In genomic region chr2:32608141-32608777, GRCm38 (mm10) we compare ENCODE assay signal across 7 mouse cellular contexts. TPM values are rescaled to one million over a fixed set of nuclear protein-coding genes. Genes with fewer than 3 reads are reported as not detected.
DNase-seq lines count a peak whose midpoint lies in the region; TF ChIP-seq lines count a peak whose summit lies in the region.

No protein-coding gene starts in this region.

- DNase-seq in T-cell, adult 2 months (ENCODE audit: low spot score) = peak; percentile 27
- peak; percentile 79 for DNase-seq in embryo, embryonic 9.5 days (ENCODE audit: extremely low spot score)
- DNase-seq in heart, adult 8-10 months (ENCODE audit: low spot score) = peak; percentile 89
- peak; percentile 69 for DNase-seq in kidney, adult 2 months
- DNase-seq in lung, postnatal 10 days = peak; percentile 78
- DNase-seq in ovary, postnatal 14 days (ENCODE audit: low spot score) = peak; percentile 63

- H3K36me3 ChIP-seq in E14TG2a.4 (ENCODE audit: insufficient read depth, low read length) = peaks cover 9% of the 10 kb centered on the region
- no peaks in the 10 kb centered on the region for H3K36me3 ChIP-seq in kidney, adult 2 months (ENCODE audit: control insufficient read depth, insufficient read depth, low read length)

- H3K27ac ChIP-seq in kidney, adult 2 months (ENCODE audit: insufficient read depth, low read depth, low read length) = no peak overlapping the region

- 11% methylated on average over 25 of the region's 25 CpGs for WGBS in kidney, adult 2 months

- no peaks in the 10 kb centered on the region for H3K9me3 ChIP-seq in E14TG2a.4 (ENCODE audit: low read length)

- H3K27me3 ChIP-seq in E14TG2a.4 (ENCODE audit: insufficient read depth, low read length) = no peaks in the 10 kb centered on the region
- H3K27me3 ChIP-seq in kidney, adult 2 months (replicated peaks; ENCODE audit: control insufficient read depth, insufficient read depth, low read length) = no peaks in the 10 kb centered on the region

- no peak for TF ChIP-seq POLR2A in kidney, adult 2 months (IDR thresholded peaks at IDR 0.05; ENCODE audit: low read depth, low read length)

- H3K4me3 ChIP-seq in E14TG2a.4 (replicated peaks; ENCODE audit: low read length) = peak overlapping the region; percentile 97
- H3K4me3 ChIP-seq in kidney, adult 2 months (ENCODE audit: insufficient read depth, low read depth, low read length) = peak overlapping the region; percentile 65; the same call in 1 of the 2 replicates

- TF ChIP-seq CTCF in E14TG2a.4 (conservative IDR thresholded peaks at IDR 0.05; ENCODE audit: low read length) = no peak
- no peak for TF ChIP-seq CTCF in kidney, adult 2 months (conservative IDR thresholded peaks at IDR 0.05; ENCODE audit: insufficient read depth, insufficient read length, low read depth, low read length)

- peaks cover 71% of the 10 kb centered on the region for H3K4me1 ChIP-seq in E14TG2a.4 (replicated peaks; ENCODE audit: low read depth, low read length)
- peaks cover 2% of the 10 kb centered on the region; the same call in 1 of the 2 replicates for H3K4me1 ChIP-seq in kidney, adult 2 months (ENCODE audit: control insufficient read depth, insufficient read depth, low read length)

RNA-seq across cellular contexts. Expression of gene St6galnac6, which starts 8.8 kb away (rescaled TPM):
- total RNA-seq in heart, adult 8-10 months (2022) = 100 to 1,000 TPM; 102 to 131 (median 114) TPM
- polyA plus RNA-seq in kidney, adult 2 months (2012; rRNA removed) = 21.1 and 23.6 TPM in 2 replicates

RNA-seq across cellular contexts. Expression of gene Ak1, which starts 13.3 kb away (rescaled TPM):
- 100 to 1,000 TPM; 656 to 809 (median 697) TPM for total RNA-seq in heart, adult 8-10 months (2022)
- 31.6 and 47.4 TPM in 2 replicates for polyA plus RNA-seq in kidney, adult 2 months (2012; rRNA removed)

RNA-seq across cellular contexts. Expression of gene St6galnac4, which starts 21.4 kb away (rescaled TPM):
- 10 to 100 TPM; 15.6 to 23.2 (median 20.7) TPM for total RNA-seq in heart, adult 8-10 months (2022)
- polyA plus RNA-seq in kidney, adult 2 months (2012; rRNA removed) = 7.0 and 7.2 TPM in 2 replicates

RNA-seq across cellular contexts. Expression of gene 9430097D07Rik, which starts 32.8 kb away (rescaled TPM):
- not detected for total RNA-seq in heart, adult 8-10 months (2022)
- not detected in 2 replicates for polyA plus RNA-seq in kidney, adult 2 months (2012; rRNA removed)

RNA-seq across cellular contexts. Expression of gene Pip5kl1, which starts 33.7 kb away (rescaled TPM):
- total RNA-seq in heart, adult 8-10 months (2022) = under 1 TPM in 1 of 4 experiments, not detected in 3; 0.34 TPM
- polyA plus RNA-seq in kidney, adult 2 months (2012; rRNA removed) = 0.14 TPM in 1 of 2 replicates, not detected in the other

Comparison
In these comparisons a context has a peak if more than half of its experiments do, and no peak if none do; other contexts are left out.
1. DNase-seq: peak in every context shown above with its lines; median percentile 89 in heart, adult 8-10 months; 79 in embryo, embryonic 9.5 days; 78 in lung, postnatal 10 days; 69 in kidney, adult 2 months; 63 in ovary, postnatal 14 days; 27 in T-cell, adult 2 months.